Mouse (Mus musculus) kidney, postnatal 4 days (tissue): ENCODE data around the gene Creb5.

Source experiments
- DNase-seq, 2 experiments: peaks; one replicate each; pipeline ENCODE4 v3.0.0; 2021; ENCODE audit warnings: mixed read lengths in 2 of 2

The Creb5 gene

DNA sequence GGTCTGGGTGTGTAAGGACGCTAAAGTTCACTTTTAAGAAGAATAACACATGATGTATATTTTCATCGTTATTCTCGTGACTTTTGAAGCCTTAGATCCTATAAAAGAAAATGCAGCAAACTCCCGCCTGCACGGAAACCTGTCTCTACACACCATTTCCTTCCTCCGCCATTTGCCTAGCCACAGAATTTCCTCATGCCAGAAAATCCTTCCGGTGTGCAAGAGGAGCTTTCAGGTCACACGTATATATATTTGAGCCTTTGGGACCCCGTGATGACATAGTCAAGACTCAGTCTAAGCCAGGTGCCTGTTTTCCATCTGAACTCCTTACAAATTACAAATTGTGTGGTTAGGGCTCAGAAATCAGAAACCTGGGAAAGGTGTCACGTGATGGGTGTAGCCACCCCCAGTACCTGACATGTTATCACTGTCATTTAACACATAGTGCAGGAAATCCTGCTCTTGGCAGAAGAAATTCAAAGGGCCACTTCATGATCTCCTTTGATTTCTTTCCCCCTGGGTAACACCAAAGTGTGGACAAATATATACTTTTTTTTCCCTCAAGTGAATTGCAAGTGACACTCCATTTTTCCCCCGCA lies 158.9 kb downstream of the Creb5 start:
- no peak for DNase-seq

DNA sequence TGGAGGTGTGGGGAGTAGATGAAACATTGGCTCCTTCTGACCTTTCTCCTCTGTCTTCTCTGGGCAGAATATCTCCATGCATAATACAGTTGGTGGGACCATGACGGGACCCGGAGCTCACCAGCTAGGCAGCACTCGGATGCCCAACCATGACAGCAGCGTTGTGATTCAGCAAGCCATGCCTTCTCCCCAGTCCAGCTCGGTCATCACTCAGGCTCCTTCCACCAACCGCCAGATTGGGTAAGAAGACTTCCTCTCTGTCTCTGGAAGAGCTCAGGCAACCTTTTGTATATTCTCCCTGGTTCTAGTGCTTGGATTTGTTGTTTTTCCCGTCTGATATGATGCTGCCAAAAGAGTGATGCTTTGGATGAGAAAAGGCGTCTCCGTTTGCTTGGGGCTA lies 160.4 kb downstream of the Creb5 start:
- DNase-seq, result no peak

DNA sequence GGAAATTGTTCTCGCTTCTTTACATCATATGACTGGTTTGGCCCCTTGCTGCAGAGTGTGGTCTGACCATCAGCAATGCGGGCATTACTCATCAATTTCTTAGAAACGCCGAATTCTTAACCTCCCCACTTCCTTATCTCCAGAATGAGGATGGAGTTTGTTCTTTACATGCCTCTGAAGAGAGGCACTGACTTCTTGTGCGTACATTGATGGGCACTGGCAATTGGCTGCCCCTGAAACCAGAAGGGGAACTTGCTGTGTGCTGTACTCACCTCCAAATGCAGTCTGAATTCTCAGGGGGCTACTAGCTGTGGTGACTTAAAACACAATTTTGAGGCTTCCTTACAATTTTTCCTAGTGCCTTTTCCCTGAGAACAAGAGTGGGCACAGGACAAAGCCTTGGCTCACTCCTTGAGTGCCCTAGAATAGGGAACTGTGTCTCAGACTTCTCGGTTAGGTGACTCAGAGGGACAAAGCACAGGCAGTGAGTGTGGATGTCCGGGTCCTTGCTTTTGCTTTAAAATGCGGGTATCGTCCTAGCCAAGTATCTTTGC lies 161.3 kb downstream of the Creb5 start:
- DNase-seq, result no peak

DNA sequence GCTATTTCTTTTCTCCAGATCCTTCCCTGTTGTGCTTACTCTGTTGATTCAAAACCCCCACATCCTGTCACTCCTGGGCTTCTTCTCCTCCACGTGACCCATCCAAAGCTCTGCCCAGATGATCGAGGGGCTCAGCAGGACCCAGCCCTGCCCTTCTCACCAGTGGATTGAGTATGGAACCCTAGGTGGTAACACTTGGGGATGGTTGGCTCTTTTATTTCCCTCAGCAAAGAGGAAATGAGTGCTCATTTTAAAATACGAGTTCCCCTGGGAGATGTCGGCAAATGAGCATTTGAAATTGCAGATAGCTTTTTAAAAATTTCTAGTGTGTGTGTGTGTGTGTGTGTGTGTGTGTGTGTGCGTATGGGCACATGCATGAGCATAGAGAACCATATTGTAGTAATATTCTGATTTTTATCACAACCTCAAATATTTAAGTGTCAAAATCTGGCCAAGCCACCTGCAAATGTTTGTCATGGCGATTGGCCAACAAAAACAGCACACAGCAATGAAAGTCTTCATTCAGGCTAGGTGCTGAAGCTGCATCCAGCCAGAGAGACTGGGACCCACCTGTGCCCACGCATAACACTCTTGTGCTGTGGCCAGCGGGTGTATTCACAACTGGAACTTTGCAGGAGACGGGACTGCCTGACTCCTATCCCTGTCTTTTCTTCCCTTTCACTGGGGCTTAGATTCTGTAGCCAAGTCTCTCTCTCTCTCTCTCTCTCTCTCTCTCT lies 162.5 kb downstream of the Creb5 start:
- DNase-seq, result peak; percentile 44 to 58

DNA sequence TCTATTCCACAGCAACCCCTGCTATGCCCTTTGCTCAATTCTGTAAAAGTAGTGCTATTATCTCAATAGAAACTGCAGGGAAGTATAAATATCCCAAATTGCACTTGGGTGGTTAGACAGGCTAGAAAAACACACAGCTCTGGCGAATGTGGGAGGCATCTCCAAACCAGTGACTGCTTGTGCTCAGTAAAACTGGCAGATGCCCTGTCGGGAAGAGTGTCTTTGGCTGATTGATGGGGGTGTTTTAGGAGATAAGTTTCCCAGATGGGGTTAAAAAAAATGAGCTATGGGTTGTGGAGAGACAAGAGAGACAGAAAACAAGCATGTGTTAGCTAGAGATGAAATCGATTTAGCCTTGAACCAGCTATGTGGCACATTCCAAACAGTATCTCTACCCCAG lies 163.4 kb downstream of the Creb5 start:
- no peak for DNase-seq

DNA sequence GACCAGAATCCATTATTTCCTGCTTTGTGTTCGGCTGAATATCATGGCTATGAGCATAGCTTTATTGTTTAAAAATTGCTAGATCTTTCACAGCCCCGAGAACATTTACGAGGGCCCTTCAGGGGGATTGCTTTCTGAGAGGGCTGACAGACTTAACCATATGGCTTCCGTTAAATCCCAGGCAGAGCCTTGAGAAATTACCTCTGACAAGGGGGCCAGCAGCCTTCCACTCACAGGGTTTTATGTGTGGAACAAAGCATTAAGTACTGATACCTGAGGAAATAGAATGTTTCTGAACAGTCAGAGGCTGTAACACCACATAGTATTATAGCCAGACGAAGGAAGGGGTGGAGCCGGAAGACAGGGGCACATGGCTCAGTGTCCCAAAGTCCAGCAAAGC lies 165.2 kb downstream of the Creb5 start:
- no peak for DNase-seq

DNA sequence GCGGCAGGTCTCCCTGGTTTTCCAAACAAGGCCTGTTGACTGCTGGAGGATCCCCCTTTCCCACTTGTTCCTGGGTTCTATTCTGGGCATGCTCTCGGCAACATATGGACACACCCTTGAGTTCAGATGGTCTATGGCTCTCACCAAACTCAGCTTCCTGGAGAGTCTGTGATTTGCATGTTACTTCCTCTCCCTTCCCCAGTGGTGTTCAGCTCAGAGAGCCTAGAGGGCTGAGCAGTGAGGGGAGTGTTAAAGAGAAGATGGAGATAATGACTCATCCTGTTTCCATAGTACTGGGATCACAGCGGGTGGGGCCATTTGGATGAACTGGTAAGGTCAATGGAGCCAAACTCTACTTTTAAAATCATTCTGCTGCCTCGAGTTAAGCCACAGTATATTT lies 168.4 kb downstream of the Creb5 start:
- no peak for DNase-seq

DNA sequence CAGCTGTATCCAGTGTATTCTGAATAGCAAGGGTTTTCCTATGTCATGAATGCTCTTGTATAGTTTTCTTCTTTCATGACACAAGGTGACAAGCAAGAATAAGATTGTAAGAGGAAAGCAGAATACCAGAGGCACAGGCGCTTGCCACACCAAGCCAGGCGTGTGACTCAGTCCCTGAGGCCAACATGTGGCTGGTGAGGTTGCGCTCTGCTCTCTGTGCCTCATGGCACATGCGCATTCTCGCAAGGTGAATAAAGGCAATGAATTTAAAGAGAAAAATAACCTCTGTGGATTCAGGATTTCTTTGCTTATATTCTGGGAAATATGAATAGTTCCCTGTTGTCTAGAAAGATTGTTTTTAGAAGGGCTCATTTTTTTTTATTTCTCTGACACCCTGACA lies 169.0 kb downstream of the Creb5 start:
- no peak for DNase-seq

DNA sequence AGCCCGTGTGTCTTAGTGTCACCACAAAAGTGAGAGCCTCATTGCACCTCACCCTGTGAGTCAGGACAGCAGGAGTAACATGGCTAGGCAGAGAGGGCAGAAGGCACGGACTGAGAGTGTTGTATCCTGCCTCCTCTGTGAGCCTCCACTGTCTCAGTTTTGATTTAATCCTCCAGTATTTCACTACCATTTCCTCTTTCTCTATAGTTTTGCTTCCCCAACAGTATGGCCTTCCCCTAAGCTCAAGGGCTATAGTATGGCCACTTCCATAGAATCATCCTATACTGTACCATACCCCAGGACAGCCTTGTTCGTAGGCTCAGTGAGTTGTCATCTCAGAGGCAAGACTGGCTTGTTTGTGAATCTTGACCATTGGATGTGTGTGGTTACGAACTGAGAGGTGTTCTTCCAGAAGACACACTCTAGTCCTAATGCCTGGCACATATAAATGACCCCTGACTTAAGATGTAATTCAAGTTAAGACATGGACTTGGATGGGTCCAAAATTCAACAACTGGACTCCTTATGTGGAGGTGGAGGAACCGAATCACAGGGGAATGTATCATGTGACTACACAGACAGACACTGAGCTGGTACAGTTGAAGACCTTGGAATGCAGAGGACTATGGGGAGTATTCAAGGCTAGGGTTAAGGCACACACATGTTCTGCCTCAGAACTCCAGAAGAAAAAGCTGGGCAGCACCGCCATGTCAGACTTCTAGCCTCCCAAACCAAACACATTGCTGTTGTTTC lies 173.1 kb downstream of the Creb5 start:
- DNase-seq, result no peak

DNA sequence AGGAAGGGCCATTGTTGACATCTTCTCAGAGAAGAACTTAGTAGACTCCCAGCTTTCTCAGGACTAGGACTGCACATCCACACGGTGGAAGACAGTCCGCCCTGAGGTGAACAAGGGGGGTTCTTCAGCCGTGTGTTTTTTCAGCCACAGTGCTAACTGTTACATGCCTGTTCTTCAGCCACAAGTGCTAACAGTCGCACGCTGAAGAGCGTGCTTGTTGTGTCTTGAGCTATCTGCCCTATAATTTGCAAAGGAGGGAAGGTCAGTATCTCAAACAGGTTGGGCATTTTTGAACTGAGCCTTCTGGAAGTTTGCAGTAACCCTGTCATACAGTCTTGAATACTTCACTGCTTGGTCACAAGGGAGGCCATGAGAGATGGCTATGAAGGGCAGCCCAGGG lies 174.0 kb downstream of the Creb5 start:
- no peak for DNase-seq

DNA sequence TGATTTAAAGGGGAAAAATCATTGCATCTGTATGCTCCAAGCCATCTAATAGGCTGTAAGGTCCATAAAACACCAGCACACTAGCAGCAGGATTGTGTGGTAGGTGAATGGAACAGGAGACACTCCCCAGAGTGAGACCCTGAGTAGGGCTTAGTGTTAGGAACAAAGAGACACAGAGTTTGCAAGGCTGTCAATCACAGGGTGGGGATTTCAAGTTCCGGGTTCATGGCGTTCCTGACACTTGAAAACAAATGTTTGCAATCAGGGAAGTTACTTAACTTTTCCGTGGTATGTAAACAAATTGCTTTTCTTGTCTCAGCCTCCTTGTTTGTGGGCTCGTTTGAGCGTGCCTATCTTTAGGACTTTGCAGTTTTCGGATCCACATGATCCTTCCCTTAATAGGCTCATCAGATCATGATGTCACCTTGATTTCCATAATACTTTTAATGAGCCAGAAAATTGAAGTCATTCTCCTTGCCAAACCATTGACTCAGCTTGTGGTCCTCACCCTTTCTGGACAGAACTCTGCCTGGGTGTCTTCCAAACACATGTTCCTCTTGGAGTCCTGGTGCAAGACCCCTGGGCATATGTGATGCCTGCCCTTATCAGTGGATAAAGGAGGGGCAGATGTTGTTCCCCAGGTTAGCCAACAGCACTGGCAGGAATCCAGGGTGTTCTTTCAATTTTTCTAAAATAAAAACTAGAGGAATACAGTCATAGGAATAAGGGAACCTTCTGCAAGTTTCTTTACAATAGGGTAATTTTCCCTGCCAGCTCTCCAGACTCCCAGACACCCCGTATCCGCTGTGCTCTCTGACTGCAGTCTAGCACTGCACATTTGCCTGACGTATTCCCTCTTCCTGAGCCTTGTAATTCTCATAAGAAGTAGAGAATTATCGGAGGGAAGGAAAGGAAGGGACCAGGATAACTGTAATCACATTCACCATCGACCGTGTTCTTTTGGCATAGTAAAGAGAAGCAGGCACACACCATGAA lies 175.0 kb downstream of the Creb5 start:
- DNase-seq, result no peak

DNA sequence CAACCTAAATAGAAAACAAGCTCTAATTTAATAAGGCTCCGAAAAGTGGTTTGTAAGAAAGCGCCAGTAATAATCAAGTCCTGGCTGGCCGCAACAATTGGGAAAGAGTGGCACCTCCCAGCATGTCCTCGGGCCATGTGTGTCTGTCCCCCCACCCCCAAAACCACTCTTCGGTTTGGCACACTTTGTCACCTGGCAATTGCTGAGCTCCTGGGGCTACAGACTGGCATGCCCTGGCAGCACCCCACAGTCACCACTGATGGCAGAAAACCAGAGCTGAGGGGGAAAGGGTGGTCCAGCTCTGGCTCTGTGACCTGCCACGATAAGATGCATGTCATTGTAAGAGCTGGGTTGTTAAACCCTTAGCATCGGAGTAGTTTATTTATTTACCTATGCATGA lies 175.7 kb downstream of the Creb5 start:
- no peak for DNase-seq

DNA sequence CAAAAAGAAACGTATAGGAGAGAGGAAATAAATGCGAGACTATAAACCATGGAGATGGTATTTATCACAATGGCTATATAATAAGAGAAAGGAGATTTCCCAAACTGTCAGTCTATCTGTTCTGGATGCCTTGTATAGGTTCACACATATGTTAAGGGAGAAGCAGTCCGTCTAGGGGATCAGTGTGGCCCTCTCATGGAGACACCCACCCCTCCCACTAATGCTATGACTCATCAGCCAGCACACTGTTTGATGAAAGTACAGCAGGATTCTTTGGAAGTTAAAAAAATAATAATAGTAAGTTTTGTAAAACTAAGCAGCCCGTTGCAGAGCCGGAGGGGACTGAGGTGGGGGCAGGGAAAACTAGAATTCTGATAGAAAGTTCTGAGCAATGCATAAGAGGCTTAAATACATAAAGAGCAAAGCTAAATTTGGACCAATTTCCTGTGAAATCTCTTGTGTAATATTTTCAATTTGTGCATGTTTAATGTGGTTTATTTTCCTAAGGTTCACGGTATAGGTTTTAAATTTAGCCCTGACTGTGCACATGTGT lies 176.3 kb downstream of the Creb5 start:
- no peak for DNase-seq

DNA sequence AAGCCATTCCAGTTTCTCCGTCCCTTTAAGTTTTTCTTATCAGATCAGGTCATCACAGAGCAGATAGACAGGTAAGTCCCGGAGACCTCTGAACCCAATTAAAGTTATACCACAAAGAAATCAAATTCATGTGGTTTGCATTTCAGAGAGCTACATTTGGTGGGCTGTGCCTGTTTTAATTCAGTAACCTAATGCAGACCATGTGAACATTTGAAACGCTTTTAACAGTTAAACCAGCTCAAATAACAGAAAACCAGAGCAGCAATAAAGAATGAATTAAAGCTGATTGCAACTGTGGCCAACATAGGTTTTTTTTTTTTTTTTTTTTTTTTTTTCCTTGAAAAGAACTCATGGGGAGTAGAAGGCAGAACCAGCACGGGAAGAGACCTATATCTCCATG lies 182.1 kb downstream of the Creb5 start:
- no peak for DNase-seq

DNA sequence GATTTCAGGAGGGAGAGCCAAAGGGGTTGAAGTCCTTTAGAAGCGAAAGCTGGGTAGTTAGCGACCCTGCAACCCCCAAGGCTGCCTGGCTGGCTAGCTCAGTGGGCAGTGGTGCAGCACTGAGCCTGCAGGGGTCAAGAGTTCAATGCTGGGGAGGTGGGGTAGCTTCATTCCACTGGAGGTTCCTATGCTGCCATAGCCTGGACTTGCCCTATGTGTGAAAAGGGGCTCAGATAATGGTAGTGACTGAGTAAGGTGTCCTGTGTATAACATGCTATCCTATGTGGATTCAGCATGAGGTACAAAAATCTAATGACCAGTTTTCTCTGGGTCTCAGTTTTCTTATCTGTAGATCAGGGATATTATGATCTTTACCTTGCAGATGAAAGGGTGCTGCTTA lies 182.6 kb downstream of the Creb5 start:
- peak in 1 of 2 experiments; percentile 19 for DNase-seq

DNA sequence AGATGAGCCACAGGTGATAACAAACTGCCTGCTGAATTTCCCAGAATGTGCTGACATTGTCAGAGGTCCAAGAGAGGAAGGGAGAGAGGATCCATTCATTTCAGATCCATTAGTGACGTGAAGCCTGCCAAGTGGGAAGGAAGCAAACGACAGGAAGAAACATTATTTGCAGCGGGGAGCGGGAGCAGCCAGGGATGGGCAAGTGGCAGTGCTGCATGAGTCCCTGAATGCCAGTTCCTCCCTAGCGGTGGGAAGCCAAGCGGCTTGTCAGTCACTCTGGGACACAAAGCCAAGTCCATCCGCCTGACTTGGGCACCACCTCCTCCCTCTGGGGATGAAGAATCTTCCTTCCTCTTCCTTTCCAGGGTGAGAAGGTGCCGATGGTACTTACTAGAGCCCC lies 183.5 kb downstream of the Creb5 start:
- peak; percentile 44 to 46 for DNase-seq

DNA sequence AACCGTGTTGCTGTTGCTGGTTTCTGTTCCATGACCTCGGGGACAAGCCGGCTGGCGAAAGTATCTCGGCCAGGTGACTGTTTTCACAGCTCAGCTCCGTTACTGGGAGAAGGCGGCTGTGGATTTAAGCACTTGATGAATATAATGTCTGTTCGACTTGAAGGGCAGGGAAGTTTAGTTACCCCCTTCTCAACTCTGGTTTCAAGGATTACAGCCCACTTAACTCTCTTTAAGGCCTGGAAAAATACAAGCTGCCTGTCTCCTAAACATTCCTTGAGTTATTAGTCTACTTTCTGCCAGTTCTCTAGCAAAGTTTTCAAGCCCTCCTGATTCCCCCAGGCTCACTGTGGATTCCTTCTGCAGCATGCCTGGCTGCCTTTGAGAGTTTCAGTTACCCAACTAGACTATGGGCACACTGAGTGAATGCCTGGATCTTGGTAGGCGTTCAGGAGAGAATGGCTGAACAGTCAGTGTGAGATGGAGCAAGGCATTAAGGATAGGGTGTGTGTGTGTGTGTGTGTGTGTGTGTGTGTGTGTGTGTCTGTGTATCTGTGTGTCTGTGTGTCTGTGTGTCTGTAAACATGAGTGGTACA lies 184.0 kb downstream of the Creb5 start:
- DNase-seq, result peak in 1 of 2 experiments; percentile 19

DNA sequence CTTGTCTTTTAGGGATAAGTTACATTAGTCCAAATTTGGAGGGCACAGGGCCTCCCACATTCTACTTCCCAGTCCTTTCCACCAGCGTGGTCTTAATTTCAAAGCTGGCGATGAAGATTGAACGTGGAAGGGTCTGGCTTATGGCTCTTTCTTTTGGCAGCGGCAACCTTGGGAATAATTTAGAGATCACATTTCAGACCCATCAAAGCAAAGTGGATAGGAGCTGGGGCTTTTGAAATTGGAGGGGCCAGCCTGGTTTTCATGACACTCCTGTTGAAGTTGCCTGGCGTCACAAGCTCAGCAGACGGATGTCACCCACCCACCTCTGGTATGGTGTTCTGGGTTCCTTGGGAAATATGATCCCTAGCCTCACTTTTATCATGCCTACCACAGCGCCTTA lies 185.7 kb downstream of the Creb5 start:
- DNase-seq, result no peak

DNA sequence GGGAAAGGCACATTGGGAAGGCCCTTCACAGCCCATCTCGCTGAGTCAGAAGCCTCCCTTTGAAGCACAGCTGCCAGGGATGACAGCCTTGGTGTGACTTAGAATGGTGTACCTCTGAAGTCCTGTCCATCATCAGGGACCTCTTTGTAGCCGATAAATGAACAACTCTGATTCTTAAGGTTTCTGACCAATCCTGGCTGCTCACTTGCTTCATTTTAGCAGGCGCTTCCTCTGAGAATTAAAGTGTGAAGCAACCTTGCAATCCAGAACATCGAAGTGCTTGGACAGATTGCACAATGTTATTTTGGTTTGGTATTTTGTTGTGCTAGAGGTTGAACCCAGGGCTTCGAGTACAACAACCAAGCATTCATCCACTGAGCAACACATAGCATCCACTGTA lies 190.4 kb downstream of the Creb5 start:
- DNase-seq, result no peak

DNA sequence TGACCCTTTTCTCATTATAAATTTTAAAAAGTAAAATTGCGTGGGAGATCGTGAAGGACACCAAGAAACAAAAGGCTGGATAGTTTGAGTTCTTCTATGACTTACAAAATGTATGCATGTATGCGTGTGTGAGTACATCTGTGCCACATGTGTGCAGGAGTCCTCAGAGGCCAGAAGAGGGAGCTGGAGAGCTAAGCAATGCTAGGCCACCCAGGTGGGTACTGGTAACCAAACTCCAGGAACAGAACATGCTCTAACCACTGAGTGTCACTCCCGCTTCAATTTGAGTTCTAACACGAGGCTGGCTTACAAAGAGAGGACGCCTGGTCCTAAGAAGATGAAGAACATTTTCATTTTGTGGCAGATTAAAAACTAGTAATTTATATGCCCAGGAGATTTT lies 203.8 kb downstream of the Creb5 start:
- no peak for DNase-seq

DNA sequence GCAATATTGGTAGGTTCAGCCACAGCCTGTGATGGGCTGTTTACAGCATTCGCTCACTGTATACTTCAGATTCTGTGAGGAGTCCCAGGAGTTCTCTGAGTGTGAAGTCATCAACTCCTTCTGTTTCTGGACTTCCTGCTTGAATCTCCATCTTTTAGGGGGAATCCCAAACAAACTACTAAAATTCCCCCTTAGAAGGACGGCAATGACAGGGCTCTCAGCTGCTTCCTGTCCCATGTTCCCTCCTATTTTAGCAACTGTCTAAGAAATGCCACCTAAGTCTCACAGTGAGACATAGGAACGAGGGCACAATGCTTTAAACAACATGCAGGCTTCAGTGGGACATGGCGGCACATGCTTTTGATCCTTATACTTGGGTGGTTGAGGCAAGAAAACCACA lies 204.3 kb downstream of the Creb5 start:
- DNase-seq, result no peak

DNA sequence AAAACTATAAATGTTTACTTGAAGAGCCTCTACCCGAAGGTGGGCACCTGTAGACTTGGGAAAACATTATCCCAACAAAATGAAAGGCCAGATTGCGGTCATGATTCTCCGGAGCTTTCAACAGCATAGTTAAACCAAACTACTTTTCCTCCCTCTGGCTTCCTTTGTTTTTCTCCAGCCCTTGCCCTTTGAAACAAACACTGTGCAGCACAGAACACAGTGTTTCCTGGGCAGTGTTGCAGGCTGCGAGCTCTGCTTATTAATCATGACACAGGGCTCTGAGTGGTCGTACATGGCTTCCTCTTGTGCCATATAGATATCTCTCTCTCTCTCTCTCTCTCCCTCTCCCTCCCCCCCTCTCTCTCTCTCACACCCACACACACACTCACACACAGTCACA lies 206.8 kb downstream of the Creb5 start:
- DNase-seq, result no peak
